Mouse (Mus musculus) thymus, postnatal 14 days (tissue): ENCODE results near the gene Hrct1.

ENCODE experiments used
- DNase-seq: peaks from one replicate; pipeline ENCODE4 v3.0.0; 2021

The Hrct1 gene

DNA sequence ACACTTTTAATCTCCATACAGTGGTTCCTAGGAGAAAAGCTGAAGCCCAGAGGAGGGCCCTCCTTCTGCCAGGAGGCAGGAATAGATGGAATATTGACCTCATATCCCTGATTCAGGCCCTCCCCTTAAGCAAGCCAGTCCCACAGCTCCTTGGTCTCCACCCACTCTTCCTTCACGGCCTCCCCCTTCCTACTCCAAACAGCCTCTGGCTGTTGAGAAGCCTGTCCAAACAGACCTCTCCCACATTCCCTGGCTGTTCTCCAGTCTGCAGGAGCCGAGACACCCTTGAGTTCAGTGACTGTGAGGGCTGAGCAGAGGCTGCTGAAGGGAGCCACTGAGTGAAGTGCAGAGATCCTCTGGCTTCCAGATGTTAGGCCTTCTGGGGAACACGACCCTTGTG lies at the start of gene Hrct1:
Gene Hrct1, plus strand, starts transcription at position 194 of the 400 bp plus-strand sequence.
- no peak for DNase-seq

DNA sequence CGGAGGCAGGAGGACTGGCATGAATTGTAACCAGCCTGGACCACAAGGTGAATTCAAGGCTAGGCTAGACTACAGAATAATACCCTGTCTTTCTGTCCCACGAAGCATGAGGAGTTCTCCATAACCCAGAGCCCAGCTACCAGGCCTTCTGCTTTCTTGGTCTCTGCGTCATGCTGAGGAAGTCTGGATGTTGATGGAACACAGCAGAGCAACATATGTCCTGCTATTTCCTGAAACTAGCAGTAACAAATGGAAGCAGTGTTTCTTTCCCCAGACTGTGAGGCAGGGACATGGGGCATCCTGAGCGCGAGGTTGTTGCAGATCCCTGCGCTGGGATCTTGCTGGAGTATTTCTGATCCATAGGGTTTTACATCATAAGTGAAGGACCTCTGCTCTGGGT lies 48.4 kb upstream of the Hrct1 start:
- DNase-seq = no peak

DNA sequence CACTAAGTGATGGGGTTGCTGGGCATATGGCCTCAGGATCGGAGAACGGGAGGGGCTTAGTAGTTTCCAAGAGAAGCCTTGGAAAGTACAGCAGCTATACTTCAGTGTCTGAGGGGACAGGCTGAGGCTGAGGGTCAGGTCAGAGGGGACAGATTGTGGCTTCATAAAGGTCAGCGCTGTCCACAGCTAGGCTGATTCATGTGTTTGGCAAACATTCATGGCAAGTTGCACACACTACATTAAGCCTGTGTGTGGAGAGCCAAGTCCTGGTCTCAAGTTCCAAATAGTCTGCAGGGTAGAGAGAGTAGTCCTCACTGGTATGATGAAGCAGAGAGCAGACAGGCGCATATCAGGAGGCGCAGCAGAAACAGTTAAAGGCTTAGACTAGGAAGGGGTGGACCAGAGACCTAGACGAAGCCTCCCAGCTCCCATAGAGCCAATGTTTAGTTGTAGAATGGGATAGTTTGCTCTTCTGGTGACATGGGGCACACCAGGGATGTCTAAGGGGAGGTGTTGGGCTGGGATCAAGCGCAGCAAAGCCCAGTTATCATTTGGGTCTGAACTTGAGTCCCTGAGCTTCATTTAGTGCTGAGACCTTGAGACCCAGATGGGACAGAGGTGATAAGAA lies 47.5 kb upstream of the Hrct1 start:
- DNase-seq = no peak

DNA sequence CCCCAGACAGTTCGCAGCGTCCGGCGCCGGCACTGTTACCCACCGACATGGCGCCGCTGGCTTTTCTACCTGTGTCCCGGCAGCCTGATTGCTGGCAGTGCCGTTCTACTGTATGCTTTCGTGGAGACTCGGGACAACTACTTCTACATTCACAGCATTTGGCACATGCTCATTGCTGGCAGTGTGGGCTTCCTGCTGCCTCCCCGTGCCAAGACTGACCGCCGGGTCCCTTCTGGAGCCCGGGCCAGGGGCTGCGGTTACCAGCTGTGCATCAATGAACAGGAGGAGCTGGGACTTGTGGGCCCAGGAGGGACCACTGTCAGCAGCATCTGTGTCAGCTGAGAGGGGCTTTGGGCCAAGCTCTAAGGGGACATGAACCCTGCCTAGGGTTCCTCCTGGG lies 37.0 kb upstream of the Hrct1 start:
- no peak for DNase-seq

DNA sequence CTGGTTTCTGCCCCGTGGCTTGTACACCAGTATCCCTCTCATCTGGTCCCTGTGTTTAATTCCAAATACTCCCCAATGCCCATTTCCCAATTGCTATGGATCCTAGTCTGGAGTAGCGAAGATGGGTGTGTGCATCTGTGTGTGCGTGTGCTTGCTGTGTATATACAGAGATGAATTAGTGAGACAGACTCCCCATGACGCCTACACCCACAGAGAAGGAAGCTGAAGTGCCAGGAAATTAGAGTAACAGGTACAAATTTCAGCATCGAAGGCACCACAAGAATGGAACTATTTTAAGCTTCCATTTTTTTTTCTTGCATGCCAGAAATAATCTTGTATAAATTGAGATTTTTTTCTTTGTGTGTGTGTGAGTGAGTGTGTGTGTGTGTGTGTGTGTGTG lies 36.0 kb upstream of the Hrct1 start:
- no peak for DNase-seq

DNA sequence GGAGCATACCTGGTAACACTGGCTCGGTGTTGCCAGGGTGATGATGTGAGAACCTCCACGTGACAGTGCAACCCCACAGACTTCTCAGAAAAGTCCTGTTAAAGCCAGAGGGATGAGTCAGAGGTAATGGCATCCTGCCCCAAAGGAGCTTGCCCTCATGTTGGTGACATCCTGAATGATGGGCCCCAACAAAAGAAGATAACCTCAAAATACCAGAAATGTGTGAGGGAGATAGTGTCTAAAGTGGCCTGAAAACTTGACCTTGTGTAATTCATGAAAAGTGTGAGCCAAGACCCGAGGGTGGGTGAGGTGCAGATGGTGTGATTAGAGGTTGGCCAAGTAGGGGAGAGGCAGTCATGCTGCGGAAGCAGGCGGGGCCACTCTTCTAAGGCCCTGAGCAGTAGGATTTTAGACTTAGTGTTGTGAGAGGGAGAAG lies 33.2 kb upstream of the Hrct1 start:
- no peak for DNase-seq

DNA sequence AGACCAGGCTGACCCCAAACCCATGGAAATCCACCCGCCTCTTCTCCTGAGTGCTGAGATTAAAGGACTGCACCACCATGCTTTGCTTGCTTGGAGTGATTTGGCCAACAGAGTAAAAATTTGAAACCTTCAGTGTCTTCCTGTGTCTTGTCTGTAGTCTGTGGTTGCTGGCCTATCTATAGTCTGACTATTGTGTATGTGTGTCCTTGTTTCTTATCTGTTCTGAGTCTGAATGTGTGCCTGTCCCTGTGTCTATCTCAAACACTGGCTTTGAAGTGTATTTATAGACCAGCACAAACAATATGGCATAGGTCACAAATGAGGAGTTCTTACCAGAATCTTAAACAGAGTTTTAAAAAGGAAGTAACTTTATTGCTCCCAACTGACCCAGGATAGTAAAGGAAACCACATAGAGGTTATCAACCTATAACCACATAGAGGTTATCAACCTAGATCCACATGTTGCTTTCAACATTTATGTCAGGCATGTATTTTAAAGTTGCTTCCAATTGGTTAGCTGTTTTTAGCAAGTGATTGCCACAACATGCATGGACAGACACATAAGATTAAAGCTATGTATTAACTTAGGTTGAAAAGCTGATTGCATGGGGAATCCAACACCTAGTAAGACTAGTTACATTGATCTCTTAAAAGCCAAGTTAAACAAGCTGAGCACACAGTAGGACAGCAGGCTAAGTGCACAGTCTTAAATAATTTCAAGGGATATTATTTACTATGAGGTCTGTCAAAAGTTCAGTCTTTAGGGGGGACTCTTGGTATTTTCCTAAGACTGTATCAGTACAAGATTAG lies 32.3 kb upstream of the Hrct1 start:
- DNase-seq = no peak

DNA sequence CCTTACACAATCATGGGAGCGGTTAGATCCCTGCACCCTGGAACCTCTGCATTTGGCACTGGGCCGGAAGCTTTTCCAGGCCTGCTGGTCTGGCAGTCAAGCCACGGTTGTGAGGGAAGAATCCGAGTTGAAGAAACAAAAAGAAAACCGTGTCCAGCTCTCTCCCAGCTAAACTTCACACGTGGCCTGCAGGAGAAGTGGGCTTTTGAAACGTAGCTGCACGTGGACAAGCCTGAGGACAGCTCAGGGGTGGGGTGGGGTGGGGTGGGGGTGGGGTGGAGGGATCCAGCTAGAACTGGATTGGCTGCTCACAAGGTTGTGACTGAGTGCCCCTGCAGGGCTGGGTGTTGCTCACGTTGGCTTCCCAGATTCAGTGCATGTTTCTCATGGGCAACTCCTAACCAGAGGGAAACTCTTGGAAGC lies 31.7 kb upstream of the Hrct1 start:
- no peak for DNase-seq

DNA sequence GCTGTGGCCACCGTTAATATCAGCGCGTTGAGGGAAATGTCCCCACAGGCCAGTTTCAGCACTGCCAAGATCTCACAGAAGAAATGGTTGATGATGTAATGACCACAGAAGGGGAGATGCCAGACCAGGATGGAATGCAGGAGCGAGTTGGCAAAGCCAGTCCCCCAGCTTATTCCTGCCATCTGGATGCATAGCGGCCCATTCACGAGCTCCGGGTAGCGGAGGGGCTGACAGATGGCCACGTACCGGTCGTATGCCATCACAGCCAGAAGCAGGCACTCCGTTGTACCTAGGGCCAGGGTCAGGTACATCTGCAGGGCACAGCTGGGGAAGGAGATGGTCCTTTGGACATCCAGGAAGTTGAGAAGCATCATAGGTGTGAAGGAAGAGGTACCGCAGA lies 30.4 kb upstream of the Hrct1 start:
- no peak for DNase-seq

DNA sequence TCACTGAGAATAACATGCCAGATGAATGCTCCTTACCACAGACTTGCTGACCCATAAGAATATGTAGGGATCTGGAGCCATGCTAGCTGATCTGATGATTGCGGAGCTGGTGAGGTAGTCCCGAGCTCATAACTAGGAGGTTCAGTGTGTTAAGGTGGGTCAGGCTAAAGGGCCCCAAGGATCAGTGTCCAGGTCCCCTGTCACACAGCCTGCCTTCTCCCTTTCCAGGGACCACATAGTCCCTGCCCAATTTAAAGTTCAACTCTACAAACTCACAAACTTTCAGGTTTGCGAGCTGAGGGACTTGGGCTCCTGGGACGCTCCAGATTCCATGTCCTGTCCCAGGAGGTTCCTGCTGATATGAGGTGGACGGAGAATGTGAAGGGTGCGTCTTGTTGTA lies 26.3 kb upstream of the Hrct1 start, which contains the start of gene Olfr70:
Gene Olfr70, minus strand, starts transcription at position 101 of the 400 bp plus-strand sequence.
- DNase-seq = no peak

DNA sequence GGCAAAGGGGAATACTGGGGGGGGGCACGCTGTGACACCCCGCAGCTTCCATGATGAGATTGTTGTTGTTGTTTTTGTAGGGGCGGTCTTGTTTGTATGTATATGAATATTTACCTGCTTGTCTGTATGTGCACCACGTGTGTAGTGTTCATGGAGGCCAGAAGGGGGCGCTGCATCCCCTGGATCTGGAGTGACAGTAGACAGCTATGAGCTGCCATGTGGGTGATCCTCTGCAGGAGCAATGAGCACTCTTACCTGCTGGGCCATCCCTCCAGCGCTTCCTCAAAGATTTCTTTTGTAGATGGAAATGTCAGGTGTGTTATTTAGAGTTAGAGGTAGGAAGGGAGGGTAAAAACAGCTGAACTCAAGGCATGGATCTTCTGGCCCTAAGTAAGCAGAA lies 23.5 kb upstream of the Hrct1 start:
- no peak for DNase-seq

DNA sequence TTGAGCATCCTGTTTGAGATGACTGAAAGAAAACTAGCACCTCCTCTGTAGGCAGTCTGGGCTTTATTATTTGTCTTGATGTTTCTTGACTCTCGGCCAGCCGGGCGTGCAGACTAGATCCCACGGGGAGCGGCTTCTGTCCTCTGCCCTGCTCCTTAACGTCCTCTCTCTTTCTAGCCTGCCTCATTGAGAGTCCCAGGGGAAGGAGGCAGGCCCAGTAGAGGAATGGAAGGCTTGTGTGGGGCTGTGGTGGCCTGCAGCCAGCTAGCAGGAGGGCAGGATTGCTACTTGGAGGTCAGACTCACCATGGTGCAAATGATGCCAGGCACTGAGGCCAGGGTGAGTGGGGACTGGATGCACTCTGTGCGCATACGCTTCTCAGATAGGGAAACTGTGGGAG lies 23.1 kb upstream of the Hrct1 start:
- no peak for DNase-seq

DNA sequence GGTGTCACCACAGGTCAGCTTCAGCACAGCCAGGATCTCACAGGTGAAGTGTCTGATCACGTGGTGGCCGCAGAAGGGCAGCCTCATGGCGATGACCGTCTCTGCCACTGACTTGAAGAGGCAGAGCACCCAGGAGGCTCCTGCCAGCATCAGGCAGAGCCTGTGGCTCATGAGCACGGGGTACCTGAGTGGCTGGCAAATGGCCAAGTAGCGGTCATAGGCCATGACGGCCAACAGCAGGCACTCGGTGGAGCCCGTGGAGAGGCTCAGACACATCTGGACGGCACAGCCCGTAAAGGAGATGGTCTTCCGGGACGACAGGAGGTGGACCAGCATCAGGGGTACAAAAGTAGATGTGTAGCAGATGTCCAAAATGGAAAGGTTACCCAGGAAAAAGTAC lies 21.0 kb upstream of the Hrct1 start:
- DNase-seq = no peak

DNA sequence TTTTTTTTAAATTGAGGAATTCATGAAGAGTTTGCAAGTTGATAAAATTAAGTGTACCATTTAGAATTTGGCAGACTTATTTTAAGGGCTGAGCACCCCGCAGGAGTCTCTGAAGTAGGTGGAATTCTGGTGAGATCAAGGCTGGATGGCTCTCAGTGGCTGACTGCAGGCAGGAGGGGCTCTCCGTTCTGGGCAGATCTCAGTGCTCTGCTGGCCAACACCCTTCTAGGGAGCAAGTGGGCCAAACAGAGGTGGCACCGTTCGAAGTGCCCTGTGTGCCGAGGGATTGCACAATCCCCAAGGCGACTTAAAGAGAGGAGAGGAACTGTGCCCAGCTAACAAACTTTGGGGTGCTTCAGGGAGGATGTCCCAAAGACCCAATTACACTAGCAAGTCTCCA lies 17.1 kb upstream of the Hrct1 start, which contains the start of gene Olfr71:
Gene Olfr71, minus strand, starts transcription at position 387 of the 400 bp plus-strand sequence.
- no peak for DNase-seq

DNA sequence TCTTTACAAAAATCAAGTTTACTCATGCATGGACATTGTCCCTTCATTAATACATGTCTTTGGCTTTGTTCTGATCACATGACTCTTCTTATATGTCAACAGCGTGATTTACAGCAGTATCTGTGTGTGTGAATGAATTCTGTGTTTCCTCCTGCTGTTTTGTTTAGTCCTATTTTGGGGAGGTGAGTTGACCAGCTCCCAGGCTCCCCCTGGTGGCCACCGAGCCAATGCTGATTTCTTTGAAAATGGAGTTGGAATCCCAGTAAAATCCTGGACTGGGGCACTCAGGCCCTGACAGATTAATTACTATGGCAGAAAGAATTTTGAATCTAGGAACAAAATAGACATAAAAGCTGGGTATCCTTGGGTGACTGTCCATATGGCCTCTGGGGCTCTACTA lies 15.2 kb upstream of the Hrct1 start:
- DNase-seq = peak; percentile 75

DNA sequence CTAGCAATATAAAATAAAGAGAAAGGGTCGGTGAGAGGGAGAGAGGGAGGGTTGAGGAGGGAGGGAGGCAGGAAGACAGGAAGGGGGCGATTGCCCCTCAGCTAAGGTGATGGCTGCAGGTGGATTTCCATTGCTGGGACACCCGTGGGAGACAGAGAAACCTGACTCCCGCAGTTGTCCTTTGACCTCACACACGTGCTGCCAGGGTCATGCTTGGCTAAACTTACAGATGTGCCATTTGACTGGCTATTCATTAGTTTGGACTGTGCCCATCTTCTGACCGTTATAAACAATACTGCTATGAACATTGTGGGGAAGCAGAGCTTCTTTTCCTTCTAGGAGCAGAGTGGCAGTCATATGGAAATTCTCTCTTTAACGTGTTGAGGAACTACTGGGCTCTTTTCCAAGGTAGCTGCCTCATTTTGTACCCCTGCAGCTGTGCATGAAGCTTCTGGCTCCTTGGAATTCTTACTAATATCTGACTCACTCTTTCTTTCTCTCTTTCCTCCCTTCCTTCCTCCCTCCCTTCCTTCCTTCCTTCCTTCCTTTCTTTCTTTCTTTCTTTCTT lies 13.3 kb upstream of the Hrct1 start:
- DNase-seq = no peak

DNA sequence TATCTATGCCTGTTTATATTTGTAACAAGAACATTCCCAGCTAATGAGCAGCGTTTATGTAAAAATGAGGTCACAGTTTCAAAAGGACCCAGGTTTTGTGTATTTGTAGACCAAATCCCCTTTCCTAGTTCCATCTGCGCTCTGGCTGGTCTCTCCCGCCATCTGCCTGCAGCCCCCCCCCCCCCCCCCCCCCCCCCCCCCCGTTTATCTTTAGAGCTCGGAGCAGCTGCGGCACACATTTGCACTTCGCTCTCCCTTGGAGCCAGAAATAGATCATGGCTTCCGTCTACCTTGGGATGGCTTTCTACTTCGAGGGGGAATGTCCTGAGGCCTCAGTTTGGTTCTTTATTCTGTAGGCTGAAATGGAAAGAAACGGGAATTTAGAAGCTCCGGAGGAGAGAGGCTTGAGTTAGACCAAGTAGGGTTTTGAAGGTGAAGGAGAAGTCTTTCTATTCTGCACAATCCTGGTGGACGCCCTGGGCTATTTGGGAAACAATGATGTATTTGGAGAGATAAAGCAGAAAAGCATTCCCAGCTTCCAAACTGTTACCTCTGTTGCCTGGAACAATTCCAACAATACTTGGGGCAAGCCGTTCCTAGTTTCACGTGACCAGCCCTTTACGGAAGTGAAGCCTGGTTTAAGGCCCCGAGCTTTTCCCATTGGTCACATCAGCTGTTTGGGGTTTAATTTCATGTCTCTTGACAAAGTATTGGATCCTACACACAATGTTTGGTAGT lies 6.3 kb upstream of the Hrct1 start:
- DNase-seq = no peak

DNA sequence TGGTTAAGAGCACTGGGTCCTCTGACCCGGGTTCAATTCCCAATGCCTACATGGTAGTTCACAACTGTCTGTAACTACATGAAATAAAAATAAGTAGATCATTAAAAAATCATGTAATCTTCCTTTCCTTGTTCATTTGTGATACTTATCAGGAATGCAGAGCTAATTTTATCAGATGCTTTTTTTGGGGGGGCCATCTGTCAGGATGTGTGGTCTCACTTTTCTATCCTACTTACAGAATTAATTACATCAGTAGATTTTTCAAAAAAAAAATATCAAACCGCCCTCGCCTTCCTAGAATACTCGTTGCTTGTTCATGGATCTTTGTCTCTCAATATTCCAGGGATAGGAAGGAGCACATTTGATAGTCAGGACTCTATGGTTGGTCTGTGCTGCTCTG lies 4.8 kb upstream of the Hrct1 start:
- DNase-seq = no peak

DNA sequence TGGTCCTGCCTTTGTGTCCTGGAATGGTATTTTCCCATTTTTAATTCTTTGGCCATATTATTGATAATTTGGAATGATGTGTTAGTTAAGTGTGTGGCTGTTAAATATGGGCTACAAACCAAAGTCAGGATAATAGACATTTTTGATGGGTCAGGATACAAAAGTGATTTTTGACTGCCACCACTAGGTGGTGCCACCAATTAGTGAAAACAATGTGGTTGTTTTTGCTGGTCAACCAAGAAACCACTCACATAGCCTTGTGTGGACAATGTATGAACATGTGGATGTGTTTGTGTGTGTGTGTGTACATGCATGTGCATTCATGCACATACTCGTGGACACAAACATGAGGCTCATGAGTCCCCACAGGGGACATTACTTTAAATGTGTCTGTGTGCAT lies 2.2 kb upstream of the Hrct1 start:
- peak; percentile 17 for DNase-seq

DNA sequence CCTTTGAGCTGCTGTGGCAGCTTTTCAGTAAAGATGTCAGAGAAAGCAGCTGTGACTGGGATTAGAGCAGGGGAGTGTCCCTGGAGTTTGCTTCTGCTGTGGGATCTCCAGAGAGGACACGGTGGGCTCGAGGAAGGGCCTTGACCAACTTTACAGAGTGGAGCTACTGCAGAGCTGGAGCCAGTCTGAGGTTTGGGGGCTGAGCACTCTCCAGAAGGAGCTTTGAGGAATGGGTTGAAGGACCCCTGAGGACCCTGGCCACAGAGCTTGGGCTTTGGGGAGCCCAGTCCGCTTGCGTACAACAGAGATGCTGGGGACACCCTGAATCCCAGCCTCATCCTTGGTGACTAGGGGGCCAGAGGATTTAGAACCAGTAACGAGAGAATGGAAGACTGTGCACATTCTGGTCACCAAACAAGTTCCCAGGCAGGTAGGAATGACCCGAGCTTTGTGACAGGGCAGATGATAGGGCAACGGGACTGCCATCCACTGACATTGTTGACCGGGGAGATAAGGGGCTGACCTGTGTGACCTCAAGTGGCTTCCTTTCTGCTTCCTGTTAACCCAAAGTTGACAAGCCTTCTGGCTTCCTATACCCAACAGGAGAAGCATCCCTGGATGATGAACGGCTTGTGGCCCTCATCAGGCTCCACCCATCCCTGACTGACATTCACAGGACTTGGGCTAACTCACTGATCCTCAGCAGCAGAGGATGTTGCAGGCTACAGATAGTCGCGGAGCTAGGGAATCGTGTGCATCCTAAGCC lies 577 bp upstream of the Hrct1 start:
- no peak for DNase-seq

DNA sequence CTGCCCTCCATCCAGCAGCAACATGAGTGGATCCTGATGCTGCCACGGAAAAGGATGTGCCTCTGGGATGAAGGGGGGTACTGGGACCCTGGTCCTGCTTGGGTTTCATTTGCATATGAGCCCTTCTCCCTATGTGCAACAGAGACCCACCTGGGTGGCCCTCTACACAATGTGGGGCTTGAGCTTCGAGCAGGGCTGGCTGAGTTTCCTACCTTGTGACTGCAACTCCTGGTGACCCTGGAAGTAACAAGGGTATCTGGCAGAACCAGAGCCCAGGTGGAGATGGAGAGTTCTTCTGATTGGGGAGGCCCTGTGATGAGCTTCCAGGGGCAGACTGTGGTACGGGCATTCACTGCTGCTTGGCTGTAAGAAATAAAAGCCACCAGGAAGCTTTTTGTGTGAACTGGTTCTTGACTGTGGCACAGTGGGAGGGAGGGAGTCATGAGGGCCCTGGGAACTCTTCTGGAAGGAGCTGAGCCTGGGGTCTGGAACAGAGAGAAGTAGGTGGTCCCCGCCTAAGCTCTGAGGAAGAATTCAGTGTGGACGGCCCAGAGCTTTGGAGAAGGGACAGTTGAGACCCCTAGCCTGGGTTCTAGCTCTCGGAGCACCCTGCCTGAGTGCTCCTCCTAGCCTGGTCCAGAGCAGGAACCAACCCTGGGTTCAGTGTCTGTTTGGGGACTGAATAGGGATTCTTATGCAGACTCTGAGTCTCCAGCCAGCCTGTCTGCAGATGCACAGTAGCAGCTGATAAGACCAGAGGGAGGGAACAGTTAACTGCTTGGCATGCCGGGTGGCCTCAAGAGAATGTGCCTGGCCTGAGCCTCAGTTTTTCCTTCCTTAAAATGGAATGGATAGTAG lies 959 bp downstream of the Hrct1 start:
- DNase-seq = no peak

DNA sequence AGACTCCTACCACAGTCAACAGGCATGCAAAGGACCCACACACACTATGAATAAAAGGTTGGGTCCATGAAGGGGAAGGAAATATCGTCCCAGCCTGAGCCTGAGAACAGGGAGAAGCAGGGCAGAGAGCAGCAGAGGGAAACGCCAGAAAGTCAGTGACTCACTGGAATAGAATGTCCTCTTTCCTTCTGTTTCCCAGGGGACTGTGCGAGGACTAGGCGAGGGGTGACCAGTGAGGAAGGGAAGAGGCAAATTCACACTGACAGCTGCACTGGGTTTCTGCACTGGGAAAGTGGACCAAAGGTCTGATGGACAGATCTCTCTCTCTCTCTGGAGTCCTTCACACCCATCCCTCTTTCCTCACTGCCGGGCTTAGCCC lies 1.6 kb downstream of the Hrct1 start:
- DNase-seq = no peak
